Mouse (Mus musculus): ENCODE measurements at regions not wholly inside any gene's neighbourhood (a gene's known extent, or its start where the extent isn't known, plus 50 kb on each side); places are given as distances from the start of the nearest gene placed in this dataset.

- in situ Hi-C loops (cut with MboI, MseI): no loop called here
Measured at GRCm38 (mm10) chr14:14594753-14595152, 107.3 kb upstream of the Slc4a7 start.

GRCm38 (mm10) chr14:14596057-14596809 lies 105.8 kb upstream of the Slc4a7 start:
- in situ Hi-C loops (cut with MboI, MseI): no loop called here

- in situ Hi-C loops (cut with MboI, MseI): no loop called here
Measured at GRCm38 (mm10) chr14:14599586-14599985, 102.5 kb upstream of the Slc4a7 start.

- in situ Hi-C loops (cut with MboI, MseI): no loop called here
Measured at GRCm38 (mm10) chr14:14599990-14600389, 102.1 kb upstream of the Slc4a7 start.

GRCm38 (mm10) chr14:14603439-14603838 lies 98.6 kb upstream of the Slc4a7 start:
- in situ Hi-C loops (cut with MboI, MseI): no loop called here

GRCm38 (mm10) chr14:14607074-14607473 lies 95.0 kb upstream of the Slc4a7 start:
- in situ Hi-C loops (cut with MboI, MseI): no loop called here

GRCm38 (mm10) chr14:14612245-14612644 lies 89.8 kb upstream of the Slc4a7 start:
- in situ Hi-C loops (cut with MboI, MseI): no loop called here

- in situ Hi-C loops (cut with MboI, MseI): no loop called here
Measured at GRCm38 (mm10) chr14:14620316-14620715, 81.8 kb upstream of the Slc4a7 start.

GRCm38 (mm10) chr14:14628673-14629072 lies 73.4 kb upstream of the Slc4a7 start:
- in situ Hi-C loops (cut with MboI, MseI): no loop called here

- in situ Hi-C loops (cut with MboI, MseI): loop anchor here (10.0 kb wide), 1 partner anchor 73 kb away; the partner anchor contains the start of gene Slc4a7
Measured at GRCm38 (mm10) chr14:14631750-14632149, 70.3 kb upstream of the Slc4a7 start.

- in situ Hi-C loops (cut with MboI, MseI): loop anchor here (10.0 kb wide), 1 partner anchor 72 kb away; the partner anchor contains the start of gene Slc4a7
Measured at GRCm38 (mm10) chr14:14632471-14632870, 69.6 kb upstream of the Slc4a7 start.

- in situ Hi-C loops (cut with MboI, MseI): loop anchor here (10.0 kb wide), 1 partner anchor 72 kb away; the partner anchor contains the start of gene Slc4a7
Measured at GRCm38 (mm10) chr14:14632951-14633931, 68.8 kb upstream of the Slc4a7 start.

GRCm38 (mm10) chr14:14634021-14634420 lies 68.1 kb upstream of the Slc4a7 start:
- in situ Hi-C loops (cut with MboI, MseI): loop anchor here (10.0 kb wide), 1 partner anchor 71 kb away; the partner anchor contains the start of gene Slc4a7

GRCm38 (mm10) chr14:14639102-14640015 lies 62.7 kb upstream of the Slc4a7 start:
- in situ Hi-C loops (cut with MboI, MseI): loop anchor here (10.0 kb wide), 1 partner anchor 65 kb away; the partner anchor contains the start of gene Slc4a7

GRCm38 (mm10) chr14:14640023-14640441 lies 62.0 kb upstream of the Slc4a7 start:
- in situ Hi-C loops (cut with MboI, MseI): no loop called here

GRCm38 (mm10) chr14:14640557-14640956 lies 61.5 kb upstream of the Slc4a7 start:
- in situ Hi-C loops (cut with MboI, MseI): no loop called here

GRCm38 (mm10) chr14:14643533-14643932 lies 58.5 kb upstream of the Slc4a7 start:
- in situ Hi-C loops (cut with MboI, MseI): no loop called here

- in situ Hi-C loops (cut with MboI, MseI): no loop called here
Measured at GRCm38 (mm10) chr14:14645084-14645483, 57.0 kb upstream of the Slc4a7 start.
